Mouse (Mus musculus) brain, embryonic 14.5 days (tissue): ENCODE measurements at regions not wholly inside any gene's neighbourhood (a gene's known extent, or its start where the extent isn't known, plus 50 kb on each side); places are given as distances from the start of the nearest gene placed in this dataset.

Experiments used
- CTCF ChIP-seq: fragments of 200-500 bp; IDR thresholded peaks from 2 replicates; pipeline ENCODE4 v1.5.1; 2012; ENCODE audit warnings: inconsistent platforms, mild to moderate bottlenecking, moderate library complexity, borderline replicate concordance; ENCODE audit not compliant: insufficient read depth, insufficient read length; ENCODE audit errors: extremely low read depth
- POLR2A ChIP-seq: fragments of 200-500 bp; IDR thresholded peaks from 2 replicates; pipeline ENCODE4 v1.6.1; 2012; ENCODE audit warnings: mild to moderate bottlenecking, inconsistent platforms, borderline replicate concordance; ENCODE audit not compliant: poor library complexity, insufficient read depth, insufficient read length, severe bottlenecking; ENCODE audit errors: extremely low read depth

DNA sequence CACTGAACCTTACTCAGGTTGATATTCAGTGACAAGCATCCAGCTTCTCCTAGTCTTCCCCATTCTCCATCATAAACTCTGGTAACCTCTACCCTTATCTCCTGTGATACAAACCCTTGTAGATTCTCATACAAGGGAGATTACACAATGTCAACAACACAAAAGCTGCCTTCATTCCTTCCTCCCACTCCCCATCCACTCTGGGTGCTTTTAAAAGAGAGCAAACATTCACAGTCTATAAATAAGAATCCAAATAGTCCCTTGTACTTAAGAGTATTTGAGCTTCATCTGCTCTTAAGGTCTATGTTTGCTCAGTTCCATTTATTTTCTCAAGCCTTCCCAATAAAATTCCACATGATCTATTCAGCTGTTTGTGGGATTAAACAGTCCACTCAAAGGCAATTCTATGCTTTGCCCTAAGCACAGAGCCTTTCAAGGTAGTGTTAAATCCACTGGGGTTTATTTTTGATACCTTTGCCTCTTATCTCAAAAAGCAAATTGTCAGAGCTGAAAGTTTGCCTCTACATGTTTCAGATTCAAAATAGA is 270.2 kb upstream of the Rarb start:
- TF ChIP-seq CTCF, result no peak
- TF ChIP-seq POLR2A, result no peak
